Mouse (Mus musculus) midbrain, embryonic 14.5 days (tissue): ENCODE measurements around the gene Gm20388. TPM values are rescaled to one million over a fixed set of nuclear protein-coding genes. Genes with fewer than 3 reads are reported as not detected.

Experiments
- ATAC-seq: fragments of 200-750 bp; cut with Nextera tagmentation; 2 replicates; pipeline ENCODE4 v1.8.0; 2017; ENCODE audit warnings: moderate number of reproducible peaks, moderate library complexity; ENCODE audit not compliant: low FRiP score, low TSS enrichment
- DNase-seq: peaks from one replicate; pipeline ENCODE4 v3.0.0-alpha.2; 2015
- H3K27ac ChIP-seq: fragments of 300-500 bp; sonication (generic); replicated peaks from 2 replicates; pipeline ENCODE4 v1.5.1; 2014; ENCODE audit warnings: mild to moderate bottlenecking, low read depth, low read length, moderate library complexity
- H3K27me3 ChIP-seq: fragments of 300-500 bp; sonication (generic); 2 replicates; pipeline ENCODE4 v1.6.1; 2014; ENCODE audit warnings: low read length, control low read depth, mixed read lengths; ENCODE audit not compliant: control insufficient read depth, insufficient read depth
- H3K36me3 ChIP-seq: fragments of 300-500 bp; sonication (generic); 2 replicates; pipeline ENCODE4 v1.6.1; 2014; ENCODE audit warnings: low read length, control low read depth; ENCODE audit not compliant: control insufficient read depth, insufficient read depth
- H3K4me1 ChIP-seq: fragments of 300-500 bp; sonication (generic); 2 replicates; pipeline ENCODE4 v1.6.1; 2014; ENCODE audit warnings: mild to moderate bottlenecking, antibody characterized with exemption, low read length, control low read depth; ENCODE audit not compliant: control insufficient read depth, insufficient read depth
- H3K4me2 ChIP-seq: fragments of 300-500 bp; sonication (generic); 2 replicates; pipeline ENCODE4 v1.6.1; 2014; ENCODE audit warnings: mild to moderate bottlenecking, low read length, moderate library complexity
- H3K4me3 ChIP-seq: fragments of 300-500 bp; sonication (generic); replicated peaks from 2 replicates; pipeline ENCODE4 v1.5.1; 2014; ENCODE audit warnings: low read depth, low read length
- H3K9ac ChIP-seq: fragments of 300-500 bp; sonication (generic); replicated peaks from 2 replicates; pipeline ENCODE4 v1.6.1; 2014; ENCODE audit warnings: mild to moderate bottlenecking, low read length, moderate library complexity
- H3K9me3 ChIP-seq: fragments of 300-500 bp; sonication (generic); 2 replicates; pipeline ENCODE4 v1.6.1; 2016; ENCODE audit warnings: low read length, control low read depth, mixed read lengths; ENCODE audit not compliant: control insufficient read depth
- WGBS: fragments of 180-500 bp; shearing (Covaris S2); extraction: QIAGEN DNeasy Blood & Tissue Kit; methylation state at CpG from one replicate; pipeline ENCODE4 v1.1.7; 2014; 5-methylcytosine and 5-hydroxymethylcytosine counted together
- polyA plus RNA-seq: library from polyadenylated mRNA; unstranded; fragments of >200 nt; fragmentation: Nextera tagmentation; extraction: Ambion mirVana; gene quantifications from 2 replicates; pipeline ENCODE4 v1.2.1, GENCODE M21; 2014

Gm20388 gene
- polyA plus RNA-seq, 1 experiment from 2014 or later: 4.1 TPM

DNA sequence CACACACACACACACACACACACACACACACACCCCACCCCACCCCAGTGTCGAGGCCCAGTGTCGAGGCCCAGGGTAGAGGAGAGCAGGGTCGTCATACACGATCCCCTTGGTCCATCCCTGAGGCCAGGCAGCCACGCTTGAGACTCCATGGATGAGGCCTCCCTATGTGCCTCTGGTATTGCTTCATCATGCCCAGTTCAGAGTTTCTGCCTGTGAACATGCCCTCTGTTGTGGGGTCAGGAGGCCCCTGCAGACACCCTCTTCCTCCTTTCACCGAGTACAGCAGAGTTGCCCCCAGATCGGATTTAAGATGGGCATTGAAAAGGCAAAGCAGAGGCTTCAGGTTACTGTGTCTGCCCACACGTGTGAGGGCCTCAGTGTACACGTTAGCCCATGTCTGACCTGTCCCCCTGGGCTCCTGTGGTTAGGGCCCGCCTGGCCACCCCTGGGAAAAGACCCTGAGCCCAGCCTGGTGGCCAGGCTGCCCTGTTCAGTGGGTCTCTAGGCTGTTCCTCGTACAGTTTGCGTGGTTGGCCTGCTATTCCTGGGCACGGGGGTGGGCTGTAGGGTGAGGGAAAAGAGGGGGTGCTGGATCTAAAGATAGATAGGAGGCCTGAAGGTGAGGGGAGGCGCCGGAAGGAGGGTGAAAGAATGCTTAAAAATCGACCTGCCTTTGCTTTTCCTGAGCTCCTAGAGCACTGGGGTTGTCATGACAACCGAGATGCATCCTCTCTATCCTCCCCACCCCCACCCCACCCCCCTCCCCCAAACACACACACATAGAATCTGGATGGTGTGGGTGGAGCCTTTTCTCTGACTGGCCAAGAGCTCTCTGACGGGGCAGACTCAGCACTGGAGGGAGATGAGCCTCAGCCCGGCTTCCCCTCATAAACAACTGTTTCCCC, 1860.5 kb downstream of the Gm20388 start:
- peak; percentile 83 for ATAC-seq
- WGBS: 16% methylated on average over 19 of the region's 19 CpGs
- DNase-seq: peak; percentile 85

DNA sequence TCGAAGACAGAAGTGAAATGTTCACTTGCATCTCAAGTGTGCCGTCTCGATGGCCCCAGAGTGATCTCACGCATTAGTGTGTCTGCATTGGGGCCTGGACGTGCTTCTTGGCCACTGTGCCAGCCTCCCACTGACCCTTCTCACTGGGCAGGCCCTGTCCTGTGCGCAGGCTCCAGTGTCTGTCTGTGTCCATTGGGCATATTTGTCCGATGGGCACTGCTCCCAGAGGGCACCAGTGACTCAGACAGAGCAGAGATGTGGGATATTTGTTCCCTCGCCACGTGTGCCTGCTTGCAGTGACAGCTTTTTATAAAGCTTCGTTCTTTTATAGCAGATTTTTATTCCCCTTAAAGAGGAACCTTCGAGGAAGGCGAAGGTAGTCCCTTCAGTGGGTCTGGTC, 1863.2 kb downstream of the Gm20388 start:
- Histone ChIP-seq H3K27ac (no peak overlapping the region), H3K4me3 (no peak overlapping the region), H3K4me1 (peaks cover 15% of the 10 kb centered on the region), H3K27me3 (no peaks in the 10 kb centered on the region), H3K36me3 (no peaks in the 10 kb centered on the region), H3K9ac (no peak overlapping the region), H3K4me2 (no peak overlapping the region), H3K9me3 (no peaks in the 10 kb centered on the region)
- ATAC-seq (no peak), DNase-seq (no peak)
- 90% methylated on average over 12 of the region's 12 CpGs for WGBS

More for the DNA sequence above, 1860.5 kb downstream of the Gm20388 start:
- Histone ChIP-seq H3K27ac (peak overlapping the region; percentile 56), H3K4me1 (peaks cover 15% of the 10 kb centered on the region), H3K36me3 (no peaks in the 10 kb centered on the region), H3K9ac (peak overlapping the region; percentile 27; the same call in 1 of the 2 replicates), H3K4me3 (no peak overlapping the region), H3K9me3 (no peaks in the 10 kb centered on the region), H3K27me3 (no peaks in the 10 kb centered on the region), H3K4me2 (peak overlapping the region; percentile 39)

DNA sequence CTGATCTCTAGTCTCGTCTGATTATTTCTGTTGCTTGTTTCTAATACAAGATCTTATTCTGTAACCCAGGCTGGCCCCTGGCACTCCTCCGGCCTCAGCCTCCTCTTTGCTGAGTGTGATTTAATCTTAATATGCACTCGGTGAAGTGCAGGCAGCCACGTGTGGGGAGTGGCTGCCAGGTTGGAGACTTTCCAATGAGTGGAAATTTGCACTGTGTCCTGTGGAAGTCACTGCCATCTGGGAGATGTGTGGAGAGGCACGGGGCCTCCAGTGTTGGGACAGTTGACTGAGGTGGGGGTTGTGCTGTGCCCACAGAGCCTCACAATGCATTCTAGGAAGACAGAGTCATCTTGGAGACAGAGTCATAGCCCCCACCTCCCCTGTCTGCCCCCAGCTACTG, 1871.9 kb downstream of the Gm20388 start:
- no peaks in the 10 kb centered on the region for H3K4me1 ChIP-seq
- H3K9me3 ChIP-seq: no peaks in the 10 kb centered on the region
- peaks cover 8% of the 10 kb centered on the region for H3K36me3 ChIP-seq
- no peak overlapping the region for H3K4me2 ChIP-seq
- no peak overlapping the region for H3K27ac ChIP-seq
- ATAC-seq (no peak), DNase-seq (no peak)
- H3K4me3 ChIP-seq: no peak overlapping the region
- 76% methylated on average over 5 of the region's 5 CpGs for WGBS
- H3K9ac ChIP-seq: no peak overlapping the region
- H3K27me3 ChIP-seq: no peaks in the 10 kb centered on the region

DNA sequence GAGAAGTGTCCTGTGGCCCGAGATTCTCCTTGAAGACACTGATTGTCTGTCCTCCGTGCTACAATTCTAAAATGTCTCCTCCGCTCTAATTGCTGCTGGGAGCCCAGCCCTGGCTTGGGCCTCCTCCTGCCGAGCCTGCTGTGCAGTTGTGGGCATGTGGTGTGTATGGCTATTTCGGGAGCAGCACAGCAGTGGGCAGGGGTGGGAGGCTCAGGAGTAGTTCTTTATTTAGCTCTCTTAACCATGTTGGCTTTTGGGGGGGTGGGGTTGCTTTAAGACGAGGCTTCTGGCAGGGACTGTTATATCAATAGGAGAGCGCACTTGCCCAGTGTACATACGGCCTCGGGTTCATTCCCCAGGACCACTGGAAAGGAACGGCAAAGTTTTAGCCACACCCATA, 1875.9 kb downstream of the Gm20388 start:
- H3K4me3 ChIP-seq: no peak overlapping the region
- no peak overlapping the region for H3K9ac ChIP-seq
- no peaks in the 10 kb centered on the region for H3K4me1 ChIP-seq
- no peaks in the 10 kb centered on the region for H3K27me3 ChIP-seq
- WGBS: 59% methylated on average over 10 of the region's 10 CpGs
- H3K36me3 ChIP-seq: peaks cover 16% of the 10 kb centered on the region
- H3K4me2 ChIP-seq: no peak overlapping the region
- no peaks in the 10 kb centered on the region for H3K9me3 ChIP-seq
- DNase-seq: no peak
- no peak for ATAC-seq
- no peak overlapping the region for H3K27ac ChIP-seq

DNA sequence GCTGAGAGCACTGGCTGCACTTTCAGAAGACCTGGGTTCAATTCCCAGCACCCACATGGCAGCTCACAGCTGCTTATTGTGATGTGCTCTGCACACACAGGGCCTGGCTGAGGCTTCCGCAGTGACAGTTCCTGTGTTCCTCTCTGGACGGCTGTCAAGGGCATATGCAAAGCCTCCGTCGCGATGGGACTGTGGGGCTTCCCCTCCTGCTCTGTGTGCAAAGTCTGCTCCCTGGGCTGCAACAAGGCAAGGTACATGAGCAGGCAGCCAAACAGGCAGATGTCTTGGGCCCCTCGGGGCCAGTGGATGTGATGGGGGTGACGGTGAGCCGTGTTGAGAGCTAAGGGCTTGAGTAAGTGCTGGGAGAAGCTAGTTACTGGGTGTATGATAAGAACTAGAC, 1878.1 kb downstream of the Gm20388 start:
- no peaks in the 10 kb centered on the region for H3K27me3 ChIP-seq
- no peak for DNase-seq
- H3K4me3 ChIP-seq: no peak overlapping the region
- no peak for ATAC-seq
- peaks cover 16% of the 10 kb centered on the region for H3K36me3 ChIP-seq
- H3K9ac ChIP-seq: no peak overlapping the region
- no peak overlapping the region for H3K4me2 ChIP-seq
- H3K4me1 ChIP-seq: no peaks in the 10 kb centered on the region
- 84% methylated on average over 8 of the region's 8 CpGs for WGBS
- no peak overlapping the region for H3K27ac ChIP-seq
- no peaks in the 10 kb centered on the region for H3K9me3 ChIP-seq

DNA sequence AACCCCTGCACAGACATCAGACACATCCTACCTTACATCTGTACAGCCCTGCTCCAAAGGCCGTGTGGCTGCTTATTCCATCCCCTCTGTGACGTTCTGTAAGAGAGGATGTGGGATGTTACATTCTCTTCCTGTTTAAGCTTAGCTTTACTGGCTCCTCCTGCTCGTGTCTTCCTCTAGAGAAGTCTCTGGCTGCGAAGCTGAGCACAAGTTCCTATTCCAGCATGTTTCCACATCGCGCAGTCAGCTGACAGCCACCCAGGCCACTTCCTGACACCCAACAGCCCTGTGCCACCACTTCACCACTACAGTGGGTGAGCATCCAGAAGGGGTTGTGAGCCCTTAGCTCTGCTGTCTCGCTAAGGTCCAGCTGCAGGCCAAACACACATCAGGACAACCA, 1881.5 kb downstream of the Gm20388 start:
- no peak overlapping the region for H3K4me2 ChIP-seq
- 86% methylated on average over 7 of the region's 7 CpGs for WGBS
- DNase-seq (no peak), ATAC-seq (no peak)
- no peaks in the 10 kb centered on the region for H3K9me3 ChIP-seq
- no peak overlapping the region for H3K9ac ChIP-seq
- no peaks in the 10 kb centered on the region for H3K27me3 ChIP-seq
- peaks cover 36% of the 10 kb centered on the region for H3K36me3 ChIP-seq
- H3K4me3 ChIP-seq: no peak overlapping the region
- no peaks in the 10 kb centered on the region for H3K4me1 ChIP-seq
- no peak overlapping the region for H3K27ac ChIP-seq

DNA sequence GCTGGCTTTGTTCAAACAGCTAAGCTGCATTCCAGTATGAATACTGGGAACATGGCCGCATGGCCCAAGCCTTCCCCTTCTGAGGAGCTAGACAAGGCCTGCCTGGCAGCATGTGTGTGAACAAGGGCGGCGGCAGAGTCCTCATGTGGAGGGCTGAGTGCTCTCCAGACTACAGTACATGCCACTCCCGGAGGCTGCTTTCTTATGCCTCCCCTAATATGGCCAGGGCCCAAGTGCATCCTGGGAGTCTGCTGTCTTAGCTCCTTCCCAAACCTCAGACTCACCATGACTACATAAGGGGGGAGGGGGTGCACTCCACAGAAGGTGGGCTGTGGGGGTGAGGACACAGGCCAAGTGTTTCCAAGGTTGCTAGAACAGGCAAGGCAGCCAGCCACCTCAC, 1882.0 kb downstream of the Gm20388 start:
- 80% methylated on average over 4 of the region's 4 CpGs for WGBS
- Histone ChIP-seq H3K9me3 (no peaks in the 10 kb centered on the region), H3K36me3 (peaks cover 40% of the 10 kb centered on the region), H3K27ac (no peak overlapping the region), H3K4me1 (no peaks in the 10 kb centered on the region), H3K9ac (no peak overlapping the region), H3K27me3 (no peaks in the 10 kb centered on the region), H3K4me3 (no peak overlapping the region), H3K4me2 (no peak overlapping the region)
- no peak for DNase-seq
- ATAC-seq: no peak

DNA sequence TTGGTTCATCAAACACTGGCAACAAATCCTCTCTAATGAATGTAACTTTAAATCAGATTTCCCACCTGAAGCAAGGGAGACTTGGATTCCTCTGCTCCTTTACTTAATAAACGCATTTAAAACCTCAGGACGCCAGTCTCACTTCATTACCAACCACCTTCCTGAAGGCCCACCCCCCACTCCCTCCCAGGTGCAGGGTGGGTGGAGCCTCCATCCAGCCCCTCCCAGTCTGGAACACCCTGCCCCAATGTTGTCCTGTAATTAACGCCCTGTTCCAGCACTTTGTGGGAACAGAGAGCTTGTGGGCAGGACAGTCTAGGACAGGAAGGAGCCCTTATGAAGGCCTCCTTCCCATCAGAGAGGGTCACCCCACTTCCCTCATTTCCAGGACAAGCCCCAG, 1883.5 kb downstream of the Gm20388 start:
- DNase-seq (no peak), ATAC-seq (no peak)
- Histone ChIP-seq H3K4me2 (no peak overlapping the region), H3K4me3 (no peak overlapping the region), H3K36me3 (peaks cover 53% of the 10 kb centered on the region), H3K27me3 (no peaks in the 10 kb centered on the region), H3K4me1 (no peaks in the 10 kb centered on the region), H3K27ac (no peak overlapping the region), H3K9ac (no peak overlapping the region), H3K9me3 (no peaks in the 10 kb centered on the region)
- 57% methylated on average over 3 of the region's 3 CpGs for WGBS

DNA sequence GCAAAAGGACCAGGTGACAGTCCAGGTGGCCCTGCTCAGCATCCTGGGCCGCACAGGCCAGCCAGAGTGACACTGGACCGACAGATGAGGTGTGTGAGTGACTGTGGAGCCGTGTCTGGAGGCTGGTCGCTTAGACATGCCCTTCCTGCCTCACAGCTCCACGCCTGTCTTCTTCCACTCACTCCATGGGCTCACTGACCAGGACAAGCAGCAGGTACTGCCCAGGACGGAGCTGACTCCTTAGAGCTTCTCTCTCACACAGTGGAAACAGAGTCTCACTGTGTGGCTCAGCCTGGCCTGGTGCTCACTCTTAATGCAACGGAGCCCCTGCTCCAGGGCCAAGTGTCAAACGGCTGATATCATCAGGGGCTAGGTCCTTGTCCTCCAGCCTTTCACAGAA, 1884.8 kb downstream of the Gm20388 start:
- no peaks in the 10 kb centered on the region for H3K4me1 ChIP-seq
- H3K36me3 ChIP-seq: peaks cover 65% of the 10 kb centered on the region
- DNase-seq (no peak), ATAC-seq (no peak)
- no peaks in the 10 kb centered on the region for H3K27me3 ChIP-seq
- no peaks in the 10 kb centered on the region for H3K9me3 ChIP-seq
- no peak overlapping the region for H3K4me3 ChIP-seq
- WGBS: 92% methylated on average over 8 of the region's 8 CpGs
- no peak overlapping the region for H3K9ac ChIP-seq
- no peak overlapping the region for H3K27ac ChIP-seq
- H3K4me2 ChIP-seq: no peak overlapping the region
